Mouse (Mus musculus): ENCODE data around the gene Pex7.

The Pex7 gene

GRCm38 (mm10) chr10:19876669-19877068, 30.8 kb downstream of the Pex7 start:
- DNase-seq, result no peak

GRCm38 (mm10) chr10:19875346-19875745, 32.1 kb downstream of the Pex7 start:
- DNase-seq, result no peak

- no peak for DNase-seq
These were observed 51.7 kb downstream of the Pex7 start for GRCm38 (mm10) chr10:19855597-19856306.

- no peak for DNase-seq
These were observed 53.9 kb downstream of the Pex7 start for GRCm38 (mm10) chr10:19853609-19854008.

- DNase-seq, result peak; percentile 31 to 37
These were observed 54.7 kb downstream of the Pex7 start for GRCm38 (mm10) chr10:19852776-19853175.

GRCm38 (mm10) chr10:19850998-19851691, 56.3 kb downstream of the Pex7 start, which contains the start of gene Slc35d3:
Gene Slc35d3 (minus strand): TSS chr10:19851459.
- peak; percentile 75 to 76 for DNase-seq

GRCm38 (mm10) chr10:19850544-19850997, 56.9 kb downstream of the Pex7 start:
- peak; percentile 37 to 49 for DNase-seq

GRCm38 (mm10) chr10:19849771-19850365, 57.6 kb downstream of the Pex7 start:
- DNase-seq, result peak; percentile 31 to 37

GRCm38 (mm10) chr10:19848928-19849770, 58.3 kb downstream of the Pex7 start:
- peak; percentile 18 to 20 for DNase-seq

GRCm38 (mm10) chr10:19839836-19840235, 67.7 kb downstream of the Pex7 start:
- no peak for DNase-seq

GRCm38 (mm10) chr10:19835887-19836710, 71.4 kb downstream of the Pex7 start:
- no peak for DNase-seq

GRCm38 (mm10) chr10:19834222-19834621, 73.3 kb downstream of the Pex7 start:
- no peak for DNase-seq

- no peak for DNase-seq
These were observed 76.2 kb downstream of the Pex7 start for GRCm38 (mm10) chr10:19831072-19831849.

- no peak for DNase-seq
These were observed 86.5 kb downstream of the Pex7 start for GRCm38 (mm10) chr10:19820986-19821385.

- DNase-seq, result no peak
These were observed 88.7 kb downstream of the Pex7 start for GRCm38 (mm10) chr10:19818723-19819355.

- no peak for DNase-seq
These were observed 92.1 kb downstream of the Pex7 start for GRCm38 (mm10) chr10:19815371-19815770.

- DNase-seq, result peak; percentile 35 to 36
These were observed 95.9 kb downstream of the Pex7 start for GRCm38 (mm10) chr10:19811436-19812172.

GRCm38 (mm10) chr10:19804763-19805162, 102.7 kb downstream of the Pex7 start:
- peak in 1 of 2 experiments; percentile 9 for DNase-seq

Data from B cell, adult 2 months (primary cell).